Mouse (Mus musculus) G1E (cell line): ENCODE measurements around the gene Armc6.

Experiments
- CTCF ChIP-seq: IDR thresholded peaks from 2 replicates; pipeline ENCODE4 v1.5.1; 2012; ENCODE audit warnings: low read depth, low read length, inconsistent platforms, mixed read lengths
- GATA1 ChIP-seq: IDR thresholded peaks from 2 replicates; pipeline ENCODE4 v1.6.1; 2012; ENCODE audit warnings: borderline replicate concordance, low read length, inconsistent platforms, mixed read lengths
- GATA2 ChIP-seq: IDR thresholded peaks from 2 replicates; pipeline ENCODE4 v1.6.1; 2012; ENCODE audit warnings: low read depth, low read length, inconsistent platforms, borderline replicate concordance
- POLR2AphosphoS5 ChIP-seq: IDR thresholded peaks from 2 replicates; pipeline ENCODE4 v1.6.1; 2012; ENCODE audit warnings: low read depth, low read length, inconsistent platforms; ENCODE audit not compliant: insufficient replicate concordance
- TAL1 ChIP-seq: conservative IDR thresholded peaks from 2 replicates; pipeline ENCODE4 v1.6.1; 2012; ENCODE audit warnings: low read depth, low read length, inconsistent platforms, mixed read lengths

GRCm38 (mm10) chr8:70183194-70183593, 51.1 kb downstream of the Armc6 start:
- TF ChIP-seq GATA1: no peak
- TF ChIP-seq CTCF: no peak
- no peak for TF ChIP-seq GATA2
- TF ChIP-seq TAL1: no peak
- no peak for TF ChIP-seq POLR2AphosphoS5
